Mouse (Mus musculus) neural tube, embryonic 14.5 days (tissue): ENCODE results near the gene Smim24. TPM values are rescaled to one million over a fixed set of nuclear protein-coding genes. Genes with fewer than 3 reads are reported as not detected.

Experiments
- ATAC-seq: fragments of 200-750 bp; cut with Nextera tagmentation; 2 replicates; pipeline ENCODE4 v1.8.0; 2017; ENCODE audit warnings: low read depth, mild to moderate bottlenecking, moderate TSS enrichment, moderate library complexity
- H3K27ac ChIP-seq: fragments of 300-500 bp; sonication (generic); 2 replicates; pipeline ENCODE4 v1.5.1; 2014; ENCODE audit warnings: low read depth, mild to moderate bottlenecking, control low read depth, low read length, moderate library complexity, mixed read lengths
- H3K27me3 ChIP-seq: fragments of 300-500 bp; sonication (generic); 2 replicates; pipeline ENCODE4 v1.6.1; 2014; ENCODE audit warnings: low read length; ENCODE audit not compliant: control insufficient read depth, insufficient read depth
- H3K36me3 ChIP-seq: fragments of 300-500 bp; sonication (generic); 2 replicates; pipeline ENCODE4 v1.6.1; 2014; ENCODE audit warnings: low read length, mixed read lengths; ENCODE audit not compliant: control insufficient read depth, insufficient read depth
- H3K4me1 ChIP-seq: fragments of 300-500 bp; sonication (generic); 2 replicates; pipeline ENCODE4 v1.6.1; 2014; ENCODE audit warnings: low read length; ENCODE audit not compliant: control insufficient read depth, insufficient read depth
- H3K4me2 ChIP-seq: fragments of 300-500 bp; sonication (generic); 2 replicates; pipeline ENCODE4 v1.6.1; 2014; ENCODE audit warnings: mild to moderate bottlenecking, low read depth, low read length, control low read depth
- H3K4me3 ChIP-seq: fragments of 300-500 bp; sonication (generic); 2 replicates; pipeline ENCODE4 v1.5.1; 2014; ENCODE audit warnings: low read depth, low read length, control low read depth, mixed read lengths
- H3K9ac ChIP-seq: fragments of 300-500 bp; sonication (generic); replicated peaks from 2 replicates; pipeline ENCODE4 v1.6.1; 2014; ENCODE audit warnings: low read depth, mild to moderate bottlenecking, control low read depth, low read length, mixed read lengths
- H3K9me3 ChIP-seq: fragments of 300-500 bp; sonication (generic); 2 replicates; pipeline ENCODE4 v1.6.1; 2016; ENCODE audit warnings: low read length; ENCODE audit not compliant: control insufficient read depth
- WGBS: fragments of 180-500 bp; shearing (Covaris S2); extraction: QIAGEN DNeasy Blood & Tissue Kit; methylation state at CpG from one replicate; pipeline ENCODE4 v1.1.7; 2014; 5-methylcytosine and 5-hydroxymethylcytosine counted together
- microRNA-seq: library from miRNA; unstranded; fragments of <30 nt; microRNA quantifications from one replicate; pipeline ENCODE4, GENCODE M21; 2016
- polyA plus RNA-seq: library from polyadenylated mRNA; unstranded; fragments of >200 nt; fragmentation: Nextera tagmentation; extraction: Ambion mirVana; gene quantifications from 2 replicates; pipeline ENCODE4 v1.2.1, GENCODE M21; 2014

Gene Smim24
- polyA plus RNA-seq, 1 experiment from 2014 or later, result 2.0 TPM

DNA sequence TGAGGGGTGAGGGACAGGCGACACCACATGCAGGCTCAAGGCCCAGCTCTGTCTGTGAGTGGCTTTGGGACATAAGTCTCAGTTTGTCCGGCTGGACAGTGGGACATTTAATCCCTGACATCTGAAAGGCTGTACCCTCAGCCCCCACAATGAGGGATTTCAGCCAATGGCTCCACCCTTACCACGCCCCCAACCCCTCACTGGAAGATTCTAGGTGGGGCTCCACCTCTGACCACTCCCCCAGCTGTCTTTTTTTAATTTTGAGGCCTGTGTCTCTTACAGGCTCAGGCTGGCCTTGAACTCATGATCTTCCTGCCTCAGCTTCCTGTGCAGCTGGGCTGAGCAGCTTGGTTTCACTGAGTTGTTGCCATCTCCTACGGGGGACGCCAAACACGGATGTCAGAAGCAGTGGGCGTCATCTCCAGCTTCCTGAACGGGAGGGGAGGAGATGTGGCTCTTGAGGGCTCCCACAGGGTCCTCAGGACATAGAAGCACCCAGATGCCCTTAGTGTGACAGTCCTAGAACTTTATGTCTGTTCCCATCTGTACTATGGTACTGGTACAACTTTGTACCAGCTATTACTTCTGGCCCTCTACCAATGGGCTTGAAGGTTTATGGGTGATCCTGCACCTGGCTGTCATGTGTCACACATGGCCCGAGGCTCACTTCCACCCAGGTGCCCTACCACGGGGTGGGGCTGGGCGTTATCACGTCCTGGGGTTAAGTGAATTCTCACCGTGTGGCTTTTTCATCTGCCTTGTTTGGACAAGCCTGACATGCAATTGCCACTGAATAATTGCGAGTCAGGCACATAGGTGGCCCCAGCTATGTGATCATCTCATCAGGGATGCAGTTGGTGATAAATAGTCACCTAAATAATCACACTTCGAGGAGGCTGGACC, 41.8 kb downstream of the Smim24 start:
- H3K9ac ChIP-seq, result no peak overlapping the region
- no peaks in the 10 kb centered on the region for H3K36me3 ChIP-seq
- H3K27me3 ChIP-seq, result no peaks in the 10 kb centered on the region
- no peaks in the 10 kb centered on the region for H3K9me3 ChIP-seq
- no peak overlapping the region for H3K4me3 ChIP-seq
- no peak for ATAC-seq
- H3K4me2 ChIP-seq, result no peak overlapping the region
- WGBS, result 62% methylated on average over 15 of the region's 15 CpGs
- 0 out of 2 replicates have a peak overlapping the region, but pooled peaks have one; percentile 22 for H3K27ac ChIP-seq
- peaks cover 12% of the 10 kb centered on the region; the same call in 1 of the 2 replicates for H3K4me1 ChIP-seq

DNA sequence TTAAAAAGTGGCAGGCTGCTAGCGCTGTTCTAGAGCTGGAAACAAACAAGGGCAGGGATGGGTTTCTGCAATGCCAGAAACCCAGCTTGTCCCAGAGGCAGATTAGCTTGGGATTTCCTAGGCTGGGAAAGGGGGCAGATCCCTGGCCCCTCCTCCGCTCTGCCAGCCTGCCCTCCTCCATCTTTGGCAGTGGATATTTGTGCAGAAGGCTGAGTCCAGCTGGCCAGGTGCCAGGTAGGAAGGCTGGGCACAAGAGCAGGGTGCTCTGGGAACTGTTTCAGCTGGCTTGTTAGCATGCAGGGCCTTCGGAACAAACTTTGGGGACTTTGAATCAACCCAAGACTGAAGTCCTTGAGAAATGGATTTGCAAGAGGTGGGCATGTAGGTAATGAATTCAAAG, 42.6 kb downstream of the Smim24 start:
- H3K27me3 ChIP-seq, result no peaks in the 10 kb centered on the region
- peaks cover 12% of the 10 kb centered on the region; the same call in 1 of the 2 replicates for H3K4me1 ChIP-seq
- no peak overlapping the region for H3K4me2 ChIP-seq
- H3K36me3 ChIP-seq, result no peaks in the 10 kb centered on the region
- H3K27ac ChIP-seq, result 0 out of 2 replicates have a peak overlapping the region, but pooled peaks have one; percentile 22
- ATAC-seq, result no peak
- no peak overlapping the region for H3K9ac ChIP-seq
- no peaks in the 10 kb centered on the region for H3K9me3 ChIP-seq
- 67% methylated on average over 3 of the region's 3 CpGs for WGBS
- H3K4me3 ChIP-seq, result no peak overlapping the region

DNA sequence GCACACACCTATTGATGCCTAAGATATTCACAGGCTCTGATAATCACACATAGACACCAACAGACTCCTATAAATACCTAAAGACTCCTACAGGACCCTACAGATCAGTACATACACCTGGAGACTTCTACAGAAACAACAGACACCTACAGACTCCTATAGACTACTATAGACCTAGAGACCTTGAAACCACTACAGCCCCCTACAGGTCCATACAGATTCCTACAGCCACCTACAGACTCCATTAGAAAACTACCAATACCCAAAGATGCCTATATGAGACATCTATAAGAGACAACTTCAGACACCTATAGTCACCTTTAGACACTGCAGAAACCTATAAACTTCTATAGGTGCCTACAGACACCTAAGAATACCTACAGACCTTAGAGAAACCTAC, 48.2 kb downstream of the Smim24 start:
- Histone ChIP-seq H3K27me3 (no peaks in the 10 kb centered on the region), H3K4me1 (no peaks in the 10 kb centered on the region), H3K4me3 (no peak overlapping the region), H3K27ac (no peak overlapping the region), H3K9ac (no peak overlapping the region), H3K36me3 (no peaks in the 10 kb centered on the region), H3K4me2 (no peak overlapping the region), H3K9me3 (no peaks in the 10 kb centered on the region)
- no peak for ATAC-seq

Small RNAs within 50 kb of the gene (microRNA-seq; reads per million reads assigned to microRNA genes)
- gene Mir1191b (0.85 reads per million), gene Mir6913 (not detected)

Other genes starting within 250 kb of the Smim24 start
- gene Pias4, start 225.1 kb upstream of the Smim24 start, polyA plus RNA-seq, result 48.4 and 51.4 TPM in 2 replicates
- 373 and 452 TPM in 2 replicates for gene Eef2, start 216.4 kb upstream of the Smim24 start, polyA plus RNA-seq
- gene Dapk3, start 210.0 kb upstream of the Smim24 start, polyA plus RNA-seq, result 64.5 and 67.3 TPM in 2 replicates
- not detected in 2 replicates for gene 4930442H23Rik, start 209.2 kb upstream of the Smim24 start, polyA plus RNA-seq
- not detected in 2 replicates for gene Nmrk2, start 191.0 kb upstream of the Smim24 start, polyA plus RNA-seq
- 73.9 and 84.8 TPM in 2 replicates for gene Atcay, start 162.2 kb upstream of the Smim24 start, polyA plus RNA-seq
- gene Zfr2, start 159.9 kb upstream of the Smim24 start, polyA plus RNA-seq, result 21.1 and 25.1 TPM in 2 replicates
- 21.8 and 37.6 TPM in 2 replicates for gene Matk, start 140.1 kb upstream of the Smim24 start, polyA plus RNA-seq
- gene Mrpl54, start 126.1 kb upstream of the Smim24 start, polyA plus RNA-seq, result 130 and 136 TPM in 2 replicates
- 26.1 and 27.8 TPM in 2 replicates for gene Apba3, start 126.1 kb upstream of the Smim24 start, polyA plus RNA-seq
- gene Tjp3, start 101.5 kb upstream of the Smim24 start, polyA plus RNA-seq, result 2.6 and 4.4 TPM in 2 replicates
- gene Pip5k1c, start 100.1 kb upstream of the Smim24 start, polyA plus RNA-seq, result 133 and 140 TPM in 2 replicates
- gene Cactin, start 71.9 kb upstream of the Smim24 start, polyA plus RNA-seq, result 14.3 and 18.7 TPM in 2 replicates
- gene Tbxa2r, start 64.3 kb upstream of the Smim24 start, polyA plus RNA-seq, result 1.9 and 4.6 TPM in 2 replicates
- 0.05 and 0.08 TPM in 2 replicates for gene Gipc3, start 49.8 kb upstream of the Smim24 start, polyA plus RNA-seq
- 29.9 and 38.0 TPM in 2 replicates for gene Hmg20b, start 42.6 kb upstream of the Smim24 start, polyA plus RNA-seq
- gene Mfsd12, start 35.6 kb upstream of the Smim24 start, polyA plus RNA-seq, result 8.4 and 8.7 TPM in 2 replicates
- gene 4930404N11Rik, start 27.2 kb upstream of the Smim24 start, polyA plus RNA-seq, result 0.39 and 0.42 TPM in 2 replicates
- 114 and 125 TPM in 2 replicates for gene Fzr1, start 14.5 kb upstream of the Smim24 start, polyA plus RNA-seq
- 61.0 and 68.0 TPM in 2 replicates for gene Dohh, start 8.6 kb upstream of the Smim24 start, polyA plus RNA-seq
- 4.3 and 6.3 TPM in 2 replicates for gene Gm48551, start 8.6 kb upstream of the Smim24 start, polyA plus RNA-seq
- gene Gm48552, start 4.0 kb upstream of the Smim24 start, polyA plus RNA-seq, result 2.0 and 4.4 TPM in 2 replicates
- 21.9 and 25.0 TPM in 2 replicates for gene Nfic, start 62.6 kb downstream of the Smim24 start, polyA plus RNA-seq
- 50.6 and 64.4 TPM in 2 replicates for gene Celf5, start 89.7 kb downstream of the Smim24 start, polyA plus RNA-seq
- 62.6 and 62.7 TPM in 2 replicates for gene Ncln, start 103.3 kb downstream of the Smim24 start, polyA plus RNA-seq
- 0.29 and 0.79 TPM in 2 replicates for gene S1pr4, start 107.1 kb downstream of the Smim24 start, polyA plus RNA-seq
- 0.40 and 1.9 TPM in 2 replicates for gene Gna15, start 131.2 kb downstream of the Smim24 start, polyA plus RNA-seq
- gene Gna11, start 152.1 kb downstream of the Smim24 start, polyA plus RNA-seq, result 81.1 and 89.8 TPM in 2 replicates
- 347 and 599 TPM in 2 replicates for gene Aes, start 166.4 kb downstream of the Smim24 start, polyA plus RNA-seq
- 32.4 and 37.3 TPM in 2 replicates for gene Tle2, start 181.5 kb downstream of the Smim24 start, polyA plus RNA-seq
- gene Tle6, start 208.0 kb downstream of the Smim24 start, polyA plus RNA-seq, result 5.0 and 6.6 TPM in 2 replicates
- 1.0 and 1.9 TPM in 2 replicates for gene BC025920, start 213.2 kb downstream of the Smim24 start, polyA plus RNA-seq
- gene Sirt6, start 234.7 kb downstream of the Smim24 start, polyA plus RNA-seq, result 48.9 and 53.6 TPM in 2 replicates
- 10.1 and 16.1 TPM in 2 replicates for gene Ankrd24, start 235.5 kb downstream of the Smim24 start, polyA plus RNA-seq